Mouse (Mus musculus): ENCODE data around the gene Tnfrsf13c.

Gene Tnfrsf13c

DNA sequence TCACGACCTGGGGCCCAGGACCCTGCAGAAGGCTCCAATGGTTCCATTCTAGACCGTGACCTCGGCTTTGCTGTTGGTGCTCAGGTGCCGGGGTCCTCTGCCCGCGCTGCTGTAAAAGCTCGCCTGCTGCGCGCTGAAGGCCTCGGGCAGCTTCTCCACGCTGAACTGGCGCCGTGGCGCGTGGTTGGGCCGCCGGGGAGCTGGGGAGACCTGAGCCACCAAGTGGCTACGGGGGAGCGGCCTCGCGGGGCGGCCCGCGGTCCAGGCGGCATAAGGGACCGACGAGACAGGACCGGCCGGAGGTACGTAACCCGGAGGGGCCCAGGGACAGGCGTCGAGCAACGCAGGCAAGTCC is 17.1 kb downstream of the Tnfrsf13c start:
- DNase-seq, result no peak

DNA sequence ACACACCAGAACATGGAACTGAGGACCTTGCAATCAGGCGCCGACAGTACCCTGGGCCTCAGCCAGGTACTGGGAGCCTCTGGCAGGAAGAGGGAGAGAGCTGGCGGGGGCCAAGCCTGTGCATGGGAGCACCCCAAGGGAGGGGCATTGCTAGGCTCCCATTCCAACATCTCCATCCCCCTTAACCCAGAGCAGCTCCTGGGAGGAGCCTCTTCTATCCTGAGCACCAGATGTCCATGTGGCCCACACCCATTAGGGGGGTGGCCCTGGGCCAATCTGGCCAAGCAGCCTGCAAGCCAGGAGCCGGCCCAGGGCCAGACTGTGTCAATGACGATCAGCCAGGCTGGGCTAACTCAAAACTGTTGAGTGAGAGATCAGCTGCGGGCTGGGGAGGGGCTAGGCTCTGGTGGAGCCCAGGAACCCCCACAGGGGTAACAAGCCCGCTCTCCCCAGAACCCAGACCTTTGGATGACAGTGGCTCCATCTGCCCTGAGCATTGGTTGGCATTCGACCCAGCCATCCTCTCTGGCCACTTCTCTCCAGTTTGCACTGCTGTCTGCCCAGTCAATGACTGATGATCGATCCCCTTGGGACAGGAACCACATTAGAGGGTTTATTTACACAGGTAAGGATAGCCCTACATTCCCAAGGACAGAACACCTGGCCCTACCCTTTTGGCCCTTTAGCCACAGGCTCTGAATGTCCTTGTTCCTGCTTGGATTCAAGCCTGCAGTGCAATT is 17.6 kb downstream of the Tnfrsf13c start:
- DNase-seq, result peak; percentile 99

DNA sequence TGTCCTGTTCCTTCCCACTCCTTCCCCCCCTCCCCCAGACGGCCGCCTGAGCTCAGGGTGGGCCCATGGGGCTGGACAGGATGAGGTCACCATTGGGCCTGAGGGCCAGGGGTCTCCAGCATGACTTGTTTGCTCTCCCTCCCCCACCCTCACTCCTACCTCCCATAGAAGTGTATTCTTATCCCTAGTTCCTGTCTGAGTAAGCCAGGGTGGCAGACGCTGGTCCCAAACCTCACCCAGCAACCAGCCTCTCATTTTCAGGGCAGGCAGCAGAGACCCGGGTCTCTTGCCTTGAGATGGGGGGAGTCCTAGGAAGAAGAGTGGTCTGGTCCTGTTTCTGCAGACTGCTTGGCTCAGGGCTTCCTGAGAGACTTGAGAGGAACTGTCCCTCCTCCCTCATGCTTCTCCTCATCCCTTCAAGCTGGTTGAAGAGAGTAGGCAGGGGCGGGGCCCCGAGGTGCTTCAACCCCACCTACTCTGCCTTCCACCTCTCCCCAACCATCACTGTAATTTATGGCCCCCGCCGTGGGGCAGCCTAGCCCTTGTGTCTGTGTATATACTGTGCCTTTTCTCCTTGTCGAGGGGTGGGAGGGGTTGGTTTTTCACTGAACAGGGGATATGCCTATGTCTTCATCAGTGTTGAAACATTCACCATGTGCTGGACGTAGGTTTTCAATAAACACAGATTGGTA is 19.3 kb downstream of the Tnfrsf13c start:
- DNase-seq, result no peak

DNA sequence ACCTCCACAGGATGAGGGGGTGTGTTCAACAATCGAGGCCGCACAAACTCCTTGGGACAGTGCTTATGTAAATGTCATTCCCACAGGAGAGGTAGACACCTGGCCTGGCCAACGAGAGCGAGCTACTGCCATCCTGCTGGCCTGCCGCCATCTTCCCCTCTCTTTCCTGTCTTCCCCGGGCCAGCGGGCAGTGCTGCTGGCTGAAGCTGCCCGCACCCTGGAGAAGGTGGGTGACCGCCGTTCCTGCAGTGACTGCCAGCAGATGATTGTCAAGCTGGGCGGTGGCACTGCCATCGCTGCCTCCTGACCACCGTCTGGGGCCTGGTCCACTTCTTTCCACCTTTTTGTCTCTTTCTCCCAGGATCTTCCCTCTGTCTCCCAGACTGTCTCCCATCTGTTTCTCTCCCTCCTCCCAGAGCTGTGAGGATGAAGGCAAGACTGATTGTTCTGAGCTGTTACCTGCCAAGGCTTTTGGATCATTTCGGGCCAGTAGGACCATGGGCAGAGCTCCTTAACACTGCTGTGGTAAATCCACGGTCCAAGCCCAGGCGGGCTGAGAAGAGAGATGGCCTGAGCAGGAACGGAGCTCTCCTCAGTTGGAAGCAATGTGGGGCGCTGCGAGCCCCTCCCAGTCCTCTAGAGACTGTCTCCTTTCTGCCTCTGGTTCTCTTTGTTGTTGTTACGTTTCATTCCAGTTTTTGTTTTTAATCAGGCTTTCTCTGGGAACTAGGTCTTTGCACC is 20.4 kb downstream of the Tnfrsf13c start:
- DNase-seq, result no peak

DNA sequence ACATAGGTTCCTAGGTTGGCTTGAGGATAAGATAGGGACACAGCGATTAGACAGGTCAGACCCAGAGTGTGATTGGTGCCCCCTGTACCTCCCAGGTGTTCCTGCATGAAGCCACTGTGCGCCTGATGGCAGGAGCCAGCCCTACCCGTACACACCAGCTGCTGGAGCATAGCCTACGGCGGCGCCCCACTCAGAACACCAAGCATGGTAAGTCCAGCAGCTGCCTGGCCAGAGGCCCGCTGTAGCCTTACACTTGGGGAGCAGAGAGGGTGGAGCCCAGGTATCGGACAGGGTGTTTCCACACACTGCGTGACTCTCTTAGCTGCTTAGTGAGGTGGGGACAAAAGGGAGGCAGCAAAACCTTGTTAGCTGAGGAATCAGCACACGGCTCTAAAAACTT is 21.1 kb downstream of the Tnfrsf13c start:
- DNase-seq, result no peak

DNA sequence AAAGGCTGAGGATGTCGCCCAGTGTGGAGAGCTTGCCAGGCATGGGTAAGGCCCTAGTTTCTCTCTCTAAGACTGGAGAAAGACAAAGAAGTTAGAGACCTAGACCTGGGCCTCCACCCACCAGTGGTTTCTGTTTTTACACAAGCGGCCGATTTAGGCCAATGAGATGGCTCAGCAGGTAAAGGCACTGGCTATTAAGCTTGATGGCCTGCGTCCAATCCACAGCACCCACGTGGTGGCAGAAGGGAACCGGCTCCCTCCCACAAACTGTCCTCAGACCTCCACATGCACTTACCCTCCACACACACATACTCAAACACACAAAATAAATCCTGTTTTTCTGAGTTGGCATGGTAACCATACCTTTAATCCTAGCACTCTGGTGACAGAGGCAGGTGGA is 22.1 kb downstream of the Tnfrsf13c start:
- DNase-seq, result no peak

DNA sequence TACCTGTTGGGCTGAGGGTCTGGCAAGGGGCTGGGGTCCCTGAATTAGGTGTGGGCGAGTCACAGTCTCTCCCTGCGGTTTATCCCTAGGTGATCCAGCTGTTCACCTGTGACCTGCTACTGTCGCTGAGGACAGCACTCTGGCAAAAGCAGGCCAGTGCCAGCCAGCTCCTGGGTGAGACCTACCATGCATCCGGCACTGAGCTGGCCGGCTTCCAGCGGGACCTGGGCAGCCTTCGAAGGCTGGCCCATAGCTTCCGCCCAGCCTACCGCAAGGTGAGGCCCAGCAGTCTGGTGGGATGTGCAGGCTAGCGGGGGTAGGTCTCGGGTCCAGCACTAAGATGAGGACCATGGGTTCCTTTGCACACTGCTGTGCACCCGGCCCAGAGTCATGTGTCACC is 24.6 kb downstream of the Tnfrsf13c start:
- no peak for DNase-seq

DNA sequence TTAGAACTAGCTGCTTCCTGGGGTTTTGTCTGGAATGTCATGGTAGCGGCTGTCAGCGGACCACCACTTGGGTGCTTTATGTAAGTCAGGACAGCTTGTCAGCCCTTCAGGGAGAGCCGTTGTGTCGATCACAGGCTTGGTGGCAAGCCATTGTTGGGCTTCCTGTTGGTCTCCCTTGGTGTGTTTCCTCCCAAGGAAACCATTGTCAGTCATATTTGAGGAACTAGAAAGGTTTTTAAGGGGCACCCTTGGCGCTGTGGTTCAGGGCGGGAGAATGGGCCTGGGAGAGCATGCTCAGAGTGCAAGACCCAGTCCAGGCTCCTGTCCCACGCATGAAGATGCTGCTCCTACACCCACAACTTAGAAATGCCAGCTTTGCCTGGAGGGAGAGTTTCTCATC is 25.8 kb downstream of the Tnfrsf13c start:
- no peak for DNase-seq

DNA sequence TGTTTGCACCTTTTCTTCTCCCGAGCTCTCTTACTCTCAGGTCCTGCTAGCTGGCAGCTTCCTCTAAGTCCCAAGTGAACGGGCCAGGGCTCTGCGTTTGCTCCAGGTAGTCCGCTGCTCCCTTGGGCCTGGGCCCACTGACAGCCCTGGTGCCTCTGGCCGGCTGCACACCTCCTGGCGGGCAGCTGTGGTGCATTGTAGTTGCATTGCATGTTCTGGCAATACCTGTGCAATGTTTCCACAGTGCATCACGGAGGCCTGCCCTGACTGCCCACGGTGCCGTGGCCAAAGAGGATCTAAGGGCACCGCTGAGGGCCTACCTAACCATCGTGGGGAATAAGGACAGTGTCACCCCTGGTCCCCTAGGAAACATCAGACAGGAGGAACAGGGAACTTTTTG is 26.2 kb downstream of the Tnfrsf13c start:
- DNase-seq, result no peak

DNA sequence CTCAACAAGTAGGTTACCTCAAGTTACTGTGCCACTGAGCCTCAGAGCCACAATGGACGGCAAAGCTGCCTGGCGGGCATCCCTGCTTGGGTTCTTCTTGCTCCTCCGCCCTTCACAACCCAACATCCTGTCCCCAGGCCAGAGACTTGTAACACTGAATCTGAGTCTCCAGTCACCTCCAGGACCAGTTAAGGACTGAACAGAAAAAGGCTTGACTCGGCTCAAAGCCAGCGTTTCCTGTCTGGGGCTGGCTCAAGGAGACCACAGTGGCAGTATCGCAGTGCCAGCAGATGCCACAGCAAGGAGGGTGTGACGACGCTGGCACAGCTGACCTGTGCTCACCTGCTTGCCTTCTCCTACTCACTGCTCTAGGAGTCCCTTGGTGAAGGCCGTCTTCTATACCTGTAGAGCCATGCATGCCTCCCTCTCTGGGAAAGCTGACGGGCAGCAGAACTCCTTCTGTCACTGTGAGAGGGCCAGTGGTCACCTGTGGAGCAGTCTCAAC is 26.9 kb downstream of the Tnfrsf13c start:
- DNase-seq, result no peak

DNA sequence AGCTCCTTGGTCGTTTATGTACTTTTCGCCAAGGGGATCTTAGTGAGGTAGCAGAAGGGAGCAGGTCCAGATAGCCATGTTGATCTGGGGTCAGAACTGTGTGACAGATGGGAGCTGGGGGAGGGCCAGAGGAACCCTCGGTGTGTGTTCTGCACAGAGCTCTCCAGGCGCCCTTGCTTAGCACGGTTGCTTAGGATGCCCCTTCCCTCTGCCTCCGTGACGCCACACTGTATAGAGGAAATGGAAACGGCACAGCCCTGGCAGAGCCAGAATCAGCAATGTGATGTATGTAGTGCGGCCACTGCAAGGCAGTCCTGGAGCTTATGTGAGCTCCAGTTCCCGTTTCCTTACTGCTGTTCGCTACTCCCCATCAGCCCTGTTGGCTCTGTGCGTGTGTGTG is 27.9 kb downstream of the Tnfrsf13c start:
- no peak for DNase-seq

DNA sequence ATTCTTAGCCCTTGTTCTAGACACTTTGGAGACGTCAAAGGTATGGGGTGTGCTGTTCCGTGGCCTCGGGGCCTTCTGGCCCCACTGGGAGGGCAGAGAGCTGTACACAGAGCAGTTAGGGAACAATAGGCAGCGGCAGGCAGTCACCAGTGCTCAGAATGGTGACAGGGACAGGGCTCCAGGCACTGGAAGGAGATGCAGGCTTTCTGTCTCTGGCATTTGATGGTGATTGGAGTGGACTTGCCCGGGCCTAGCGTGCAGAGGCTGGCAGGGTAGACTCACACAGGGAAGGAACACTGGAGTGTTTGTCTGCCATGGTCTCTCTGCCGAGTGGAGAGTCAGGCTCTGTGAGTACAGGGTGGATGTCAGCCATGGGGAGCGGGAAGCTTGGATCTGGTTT is 31.6 kb downstream of the Tnfrsf13c start:
- no peak for DNase-seq

DNA sequence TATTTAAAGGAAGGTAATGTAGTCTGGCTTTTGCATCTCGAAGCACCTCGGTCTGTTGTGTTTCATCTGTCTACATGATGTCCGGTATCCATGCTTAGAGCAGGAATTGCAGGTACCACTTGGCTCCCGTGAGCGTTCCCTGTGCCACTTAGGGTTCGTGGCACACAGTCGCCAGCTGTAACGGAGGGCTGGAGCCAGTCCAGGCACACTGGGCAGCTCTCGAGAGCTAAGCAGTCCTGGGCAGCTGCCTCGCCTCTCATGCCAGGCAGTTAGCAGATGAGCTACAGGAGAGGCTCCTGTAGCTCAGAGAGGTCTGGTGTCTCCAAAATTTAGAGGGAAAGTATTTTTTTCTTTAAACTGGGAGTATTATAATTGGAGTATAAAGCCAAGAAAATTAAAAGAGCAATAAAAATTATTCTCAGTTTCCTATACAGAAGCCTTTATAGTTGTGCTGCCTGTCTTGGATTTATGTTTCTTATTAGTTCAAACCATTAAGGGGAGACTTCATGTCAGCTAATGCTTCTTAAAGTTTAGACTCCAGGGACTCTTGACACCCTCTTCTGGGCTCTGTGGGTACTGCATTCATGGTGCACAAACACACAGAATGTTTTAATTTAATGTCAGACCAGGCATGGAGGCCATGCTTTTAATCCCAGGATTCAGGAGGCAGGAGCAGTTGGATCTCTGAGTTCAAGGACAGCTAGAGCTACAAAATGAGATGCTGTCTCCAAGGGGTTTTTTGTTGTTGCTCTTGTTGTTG is 35.5 kb downstream of the Tnfrsf13c start:
- no peak for DNase-seq

DNA sequence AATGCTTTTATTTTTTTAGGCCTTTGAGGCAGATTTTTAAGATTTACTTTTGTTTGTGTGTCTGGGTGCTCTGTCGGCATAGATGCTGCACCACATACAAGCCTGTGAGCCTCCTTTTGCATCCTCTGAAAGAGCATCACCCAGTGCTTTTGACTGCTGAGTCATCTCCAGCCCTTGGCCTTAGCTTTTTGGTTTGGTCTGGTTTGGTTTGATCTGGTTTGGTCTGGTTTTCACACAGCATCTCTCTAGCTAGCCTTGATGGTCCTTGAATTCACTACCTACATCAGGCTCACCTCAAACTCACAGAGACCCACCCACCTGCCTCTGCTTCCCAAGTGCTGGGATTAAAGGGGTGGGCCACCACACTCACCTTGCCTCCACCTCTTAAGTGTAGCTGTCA is 36.2 kb downstream of the Tnfrsf13c start:
- no peak for DNase-seq

DNA sequence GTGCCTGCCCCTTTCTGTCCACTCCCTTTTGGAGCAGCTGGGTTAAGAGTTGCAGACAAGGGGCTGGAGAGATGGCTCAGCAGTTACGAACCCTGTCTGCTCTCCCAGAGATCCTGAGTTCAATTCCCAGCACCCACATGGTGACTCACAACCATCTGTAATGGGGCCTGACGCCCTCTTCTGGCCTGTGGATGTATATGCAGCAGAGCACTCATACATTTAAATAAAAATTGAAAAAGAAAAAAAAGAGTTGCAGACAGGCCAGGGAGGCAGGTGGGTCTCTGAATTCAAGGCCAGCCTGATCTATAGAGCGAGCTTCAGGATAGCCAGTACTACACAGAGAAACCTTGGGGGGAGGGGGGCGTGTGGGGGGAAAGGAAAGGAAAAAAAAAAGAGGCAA is 36.8 kb downstream of the Tnfrsf13c start:
- DNase-seq, result no peak

DNA sequence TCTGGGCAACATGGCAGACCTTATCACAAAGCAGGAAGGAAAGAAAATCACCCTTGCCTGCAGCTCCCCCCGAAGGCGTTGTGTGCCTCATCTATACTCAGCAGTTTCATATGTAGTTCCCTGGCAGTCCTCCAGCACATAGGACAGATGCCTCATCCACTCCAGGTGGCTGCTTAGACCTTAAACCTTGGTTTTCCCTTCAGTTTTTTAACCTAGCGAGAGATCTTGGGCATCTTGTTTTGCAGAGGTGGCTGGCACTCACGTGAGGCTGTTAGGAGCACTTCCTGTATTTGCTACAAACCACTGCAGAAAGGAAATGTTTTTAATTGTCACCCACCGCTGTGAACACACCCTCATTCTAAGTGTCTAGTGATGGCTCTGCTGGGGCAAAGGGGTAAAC is 37.2 kb downstream of the Tnfrsf13c start:
- no peak for DNase-seq

DNA sequence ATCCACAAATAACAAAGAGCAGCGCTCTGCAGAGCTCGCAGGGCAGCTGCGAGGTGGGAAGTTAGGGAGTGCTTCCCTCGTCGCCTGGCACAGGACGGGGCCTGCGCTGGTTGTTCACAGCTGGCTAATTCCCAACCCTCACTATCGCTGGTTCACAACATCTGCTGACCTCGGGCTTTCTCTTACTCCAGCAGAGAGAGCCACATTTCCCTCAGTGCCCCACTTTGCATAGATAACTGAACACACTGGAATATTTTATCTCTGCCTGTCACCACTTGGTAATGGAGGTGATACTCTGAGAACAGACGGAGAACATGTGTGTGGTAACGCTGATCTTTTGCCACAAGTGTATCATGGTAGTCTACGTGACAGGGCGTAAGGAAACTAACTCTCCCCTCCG is 38.0 kb downstream of the Tnfrsf13c start:
- DNase-seq, result no peak

DNA sequence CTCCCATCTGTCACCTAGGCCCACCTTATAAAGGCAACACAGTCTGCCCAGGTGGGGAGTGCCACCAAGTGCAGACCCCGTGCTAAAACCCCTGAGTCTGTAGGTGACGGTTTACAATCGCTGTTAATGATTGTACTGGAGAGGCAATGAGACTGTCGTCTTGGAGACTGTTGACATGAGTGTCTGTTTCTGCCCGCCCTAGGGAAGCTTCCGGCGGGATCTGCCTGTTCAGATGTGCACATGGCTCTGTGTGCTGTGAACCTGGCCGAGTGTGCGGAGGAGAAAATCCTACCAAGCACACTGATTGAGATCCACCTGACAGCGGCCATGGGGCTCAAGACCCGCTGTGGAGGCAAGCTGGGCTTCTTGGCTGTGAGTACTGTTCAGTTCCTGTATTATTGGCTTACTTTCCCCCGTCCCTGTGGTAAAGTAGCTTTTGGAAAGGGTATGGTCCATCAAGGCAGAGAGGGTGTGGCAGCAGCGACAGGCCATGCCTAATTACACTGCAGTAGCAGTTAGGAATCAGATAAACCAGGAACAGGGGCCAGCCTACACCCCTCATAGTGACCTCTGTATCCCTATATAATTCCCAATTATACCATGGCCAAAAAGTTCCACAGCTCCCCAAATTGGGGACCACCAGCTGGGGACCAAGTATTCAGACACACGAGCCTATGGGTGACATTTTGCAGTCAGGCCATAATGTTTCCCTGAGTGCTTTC is 38.9 kb downstream of the Tnfrsf13c start:
- no peak for DNase-seq

DNA sequence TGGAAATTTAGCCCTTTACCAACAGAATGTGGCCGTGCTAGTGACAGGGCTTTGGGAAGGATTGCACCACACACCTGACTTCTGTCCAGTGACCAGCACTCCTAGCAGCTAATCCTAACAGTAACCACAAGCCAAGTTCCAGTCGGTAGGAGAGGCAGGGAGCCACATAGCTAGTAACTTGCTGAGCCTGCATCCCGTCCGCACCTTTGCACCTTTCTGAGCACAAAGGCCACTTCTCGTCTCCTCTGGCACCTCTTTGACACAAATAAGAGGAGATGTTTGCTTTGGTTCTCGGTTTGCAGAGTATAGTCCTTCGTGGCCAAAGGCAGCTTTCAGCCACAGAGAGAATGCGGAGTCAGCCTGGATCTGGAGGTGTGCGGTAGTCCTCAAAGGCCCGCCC is 39.5 kb downstream of the Tnfrsf13c start:
- no peak for DNase-seq

DNA sequence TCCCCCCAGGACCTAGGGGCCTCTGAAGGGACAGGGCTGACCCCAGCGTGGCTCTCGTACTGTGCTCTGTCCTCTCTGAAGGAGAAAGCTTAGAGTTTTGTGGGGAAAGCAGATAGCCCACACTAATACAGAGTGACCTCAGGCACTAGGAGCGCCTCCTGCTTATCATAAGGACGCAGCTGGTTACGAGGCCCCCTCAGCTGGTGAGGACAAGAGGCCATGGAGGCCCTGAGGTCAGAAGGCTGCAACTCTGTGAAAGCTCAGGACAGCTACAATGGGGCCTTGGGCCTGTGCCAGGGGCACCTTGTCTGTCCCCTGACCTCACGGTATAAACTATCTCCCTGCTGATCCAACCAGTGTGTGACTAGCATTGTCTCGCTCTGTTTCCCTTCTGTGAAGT is 40.0 kb downstream of the Tnfrsf13c start:
- no peak for DNase-seq

DNA sequence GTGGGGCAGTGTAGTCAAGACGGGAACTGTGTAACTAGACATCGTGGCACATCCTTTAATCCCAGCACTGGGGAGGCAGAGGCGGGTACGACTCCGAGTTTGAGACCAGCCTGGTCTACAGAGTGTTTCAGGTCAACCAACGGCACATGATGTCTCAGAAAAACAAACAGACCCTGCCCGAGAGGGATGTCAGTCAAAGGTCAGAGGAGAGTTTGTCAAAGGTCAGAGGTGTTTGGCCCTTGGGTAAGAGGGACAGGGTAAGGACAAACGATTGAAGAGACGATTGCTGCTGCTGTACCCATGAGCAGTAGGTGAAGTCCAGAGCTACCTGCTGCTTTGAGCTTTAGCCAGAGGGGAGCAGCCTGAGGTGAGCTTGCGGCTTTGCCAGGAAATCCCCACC is 40.6 kb downstream of the Tnfrsf13c start:
- no peak for DNase-seq

DNA sequence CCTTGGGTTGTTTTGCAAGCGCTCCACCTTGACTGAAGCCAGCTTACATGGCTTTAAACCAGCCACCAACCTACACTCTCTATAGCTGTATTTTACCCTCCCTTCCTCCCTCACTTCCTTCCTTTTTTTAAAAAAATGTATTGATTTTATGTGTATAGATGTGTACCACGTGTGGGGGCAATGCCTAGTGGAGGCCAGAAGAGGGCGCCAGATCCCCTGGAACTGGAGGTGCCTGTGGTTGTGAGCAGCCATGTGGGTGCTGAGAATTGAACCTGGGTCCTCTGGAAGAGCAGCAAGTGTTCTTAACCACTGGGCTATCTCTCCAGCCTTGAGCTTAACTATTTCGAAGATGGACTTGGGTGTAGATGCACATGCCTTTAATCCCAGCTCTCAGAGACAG is 41.9 kb downstream of the Tnfrsf13c start:
- no peak for DNase-seq

DNA sequence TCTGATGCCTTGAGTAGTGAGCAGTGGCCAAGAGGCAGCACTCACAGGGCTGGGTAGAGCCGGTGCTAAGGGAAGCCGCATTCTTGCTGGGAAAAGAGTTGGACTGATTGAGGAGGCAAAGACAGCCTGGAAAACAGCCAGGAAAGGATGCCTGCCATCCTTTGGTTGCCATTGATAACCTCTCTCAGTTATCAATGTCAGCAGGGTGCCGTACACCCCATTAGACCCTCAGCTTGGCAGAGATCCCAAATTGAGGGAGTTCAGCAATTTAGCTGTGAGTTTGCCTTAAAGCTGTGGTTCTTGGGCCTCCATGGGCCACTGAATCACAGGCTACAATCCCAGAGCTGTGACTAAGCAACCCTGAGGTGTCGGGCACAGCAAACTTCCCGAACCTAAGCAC is 43.0 kb downstream of the Tnfrsf13c start:
- DNase-seq, result no peak

All from heart, adult 11 months (tissue).